Mouse (Mus musculus) adrenal gland, postnatal 14 days (tissue): ENCODE measurements around the gene Comtd1. TPM values are rescaled to one million over a fixed set of nuclear protein-coding genes. Genes with fewer than 3 reads are reported as not detected.
A peak's percentile ranks its signal among the peaks of the same experiment; 100 is the strongest.

Experiments
- DNase-seq: peaks from one replicate; pipeline ENCODE4 v3.0.0; 2021; ENCODE audit warnings: mixed read lengths
- long read RNA-seq, 2 experiments: library from polyadenylated mRNA; stranded (forward); transcript quantifications; one replicate each; pipeline ENCODE4 v2.0.0; 2021
- total RNA-seq: library from RNA; stranded (reverse); gene quantifications from 2 replicates; pipeline ENCODE4 v1.2.3, GENCODE M21; 2021

Gene Comtd1
- total RNA-seq: 36.2 and 38.0 TPM in 2 replicates
- long read RNA-seq, experiment 1, transcript Comtd1-202 (7 exons, 2,314 nt): major isoform, 28 of 40 reads
- long read RNA-seq, experiment 1, partial matches to known transcripts: 4 of 40 reads
- long read RNA-seq, experiment 1, other reads (novel, unspliced or antisense): 2 of 40 reads
- long read RNA-seq, experiment 2, transcript Comtd1-202 (7 exons, 2,314 nt): major isoform, 16 of 22 reads
- long read RNA-seq, experiment 2, partial matches to known transcripts: 1 of 22 reads
- long read RNA-seq, experiment 2, other reads (novel, unspliced or antisense): 3 of 22 reads

GRCm38 (mm10) chr14:21848166-21849154 is at the start of gene Comtd1:
Comtd1 (minus strand) TSS chr14:21848977.
- peak; percentile 96 for DNase-seq

DNA sequence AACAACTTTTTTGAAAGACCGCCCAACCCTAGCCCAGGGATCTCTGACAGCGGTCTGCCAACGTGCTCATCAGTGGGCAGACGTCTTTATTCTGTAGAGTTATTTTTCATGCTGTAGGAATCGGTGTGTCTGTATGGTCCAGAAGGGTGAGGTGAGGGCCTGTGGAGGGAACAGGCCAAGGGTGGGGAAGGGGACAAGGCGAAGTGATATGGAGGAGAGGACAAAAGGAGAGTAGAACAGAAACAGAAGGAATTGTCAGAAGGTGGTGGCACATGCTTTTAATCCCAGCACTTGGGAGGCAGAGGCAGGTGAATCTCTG is 43.5 kb upstream of the Comtd1 start:
- DNase-seq: no peak

GRCm38 (mm10) chr14:21891581-21892340 is 43.0 kb upstream of the Comtd1 start:
- DNase-seq: peak; percentile 71

DNA sequence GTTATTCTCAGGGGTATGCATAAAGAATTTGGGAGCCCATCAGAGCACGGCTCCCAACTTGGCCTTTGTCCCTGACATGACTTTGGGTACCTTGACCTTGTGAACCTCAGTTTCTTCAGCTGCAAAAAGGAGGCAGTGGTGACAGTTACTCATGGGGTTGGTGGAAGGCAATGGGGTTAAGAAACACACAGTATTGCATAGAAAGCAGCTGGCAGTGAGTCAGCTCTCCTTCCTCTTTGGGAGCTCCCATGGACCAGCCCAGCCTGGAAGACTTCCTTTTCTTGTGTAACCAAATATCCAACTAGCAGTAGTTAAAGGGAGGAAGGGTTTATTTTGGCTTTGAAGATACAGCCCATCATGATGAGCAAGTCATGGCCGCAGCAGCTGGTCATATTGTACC is 41.7 kb upstream of the Comtd1 start:
- peak; percentile 63 for DNase-seq

DNA sequence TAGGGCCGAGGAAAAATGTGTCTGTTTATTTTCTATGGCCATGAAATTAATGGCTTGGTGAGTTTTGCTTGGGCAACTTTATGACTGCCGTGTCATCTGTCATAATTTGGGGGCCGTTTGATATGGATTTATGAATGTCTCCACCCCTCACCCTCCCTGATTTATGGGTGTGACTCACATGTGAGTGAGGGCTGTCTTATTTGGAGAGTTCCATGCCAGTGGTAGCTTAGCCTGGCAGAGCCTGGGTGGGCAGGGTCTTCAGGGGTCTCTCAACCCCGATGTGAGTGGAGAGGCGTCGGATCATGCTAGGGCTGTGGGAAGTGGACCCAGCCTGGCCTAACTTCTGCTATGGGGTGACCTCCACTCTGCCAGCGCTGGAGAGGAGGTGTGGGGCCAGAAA is 18.0 kb upstream of the Comtd1 start:
- no peak for DNase-seq

DNA sequence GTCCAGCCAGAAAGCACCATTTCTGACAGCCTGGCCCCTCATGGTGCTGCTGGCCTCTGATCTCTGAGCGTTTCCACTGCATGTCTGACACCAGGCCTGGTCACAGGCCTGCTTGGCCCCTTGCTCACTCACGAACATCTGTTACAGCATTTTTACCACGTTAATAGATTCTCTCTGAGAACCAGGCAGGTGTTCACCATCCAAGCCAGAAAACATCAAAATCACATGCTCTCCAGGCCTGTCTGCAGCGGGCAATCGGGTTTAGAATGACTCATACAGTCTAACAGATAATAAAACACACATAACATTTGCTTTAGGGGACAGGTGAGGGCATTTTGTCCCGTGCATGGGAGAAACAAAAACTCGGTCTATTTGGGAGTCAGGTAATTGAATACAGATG is 17.5 kb upstream of the Comtd1 start:
- no peak for DNase-seq

DNA sequence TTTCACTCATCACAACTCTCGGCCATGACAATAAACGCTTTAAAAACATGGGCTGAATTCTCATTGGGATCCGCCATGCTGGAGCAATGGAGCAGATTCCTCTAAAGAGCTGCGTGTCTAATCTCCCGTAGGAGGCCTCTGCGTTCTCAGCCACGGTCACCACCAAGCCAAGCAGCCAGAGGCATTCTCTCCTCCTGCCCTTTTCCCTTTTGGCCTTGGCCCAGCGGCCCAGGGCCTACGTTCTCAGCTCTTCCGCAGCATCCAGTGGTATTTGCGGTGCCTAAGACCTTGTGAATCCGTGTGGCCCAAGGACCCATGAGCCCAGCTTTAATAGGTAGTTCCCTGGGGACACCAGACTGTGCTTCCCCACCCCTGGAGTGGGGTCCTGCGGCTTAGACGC is 8.1 kb upstream of the Comtd1 start:
- DNase-seq: peak; percentile 44

GRCm38 (mm10) chr14:21855961-21856360 is 7.2 kb upstream of the Comtd1 start:
- DNase-seq: no peak

DNA sequence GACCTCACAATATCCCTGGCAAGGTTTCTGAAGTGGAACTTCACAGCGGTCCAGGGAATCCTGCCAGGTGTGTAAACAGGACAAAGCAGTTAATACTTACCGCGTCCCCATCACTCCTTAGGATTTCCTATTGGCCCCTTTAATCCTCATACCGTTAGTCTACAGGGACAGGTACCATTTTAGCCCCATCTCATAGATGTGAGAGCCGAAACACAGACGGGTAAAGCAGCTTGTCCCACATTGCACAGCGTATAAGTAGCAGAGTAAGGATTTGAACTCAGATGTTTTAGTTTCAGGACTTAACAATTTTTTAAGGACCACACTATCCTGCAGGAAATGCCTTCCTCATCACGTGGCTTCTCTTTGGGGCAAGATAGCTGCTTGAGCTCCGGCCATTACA is 5.5 kb upstream of the Comtd1 start:
- no peak for DNase-seq

DNA sequence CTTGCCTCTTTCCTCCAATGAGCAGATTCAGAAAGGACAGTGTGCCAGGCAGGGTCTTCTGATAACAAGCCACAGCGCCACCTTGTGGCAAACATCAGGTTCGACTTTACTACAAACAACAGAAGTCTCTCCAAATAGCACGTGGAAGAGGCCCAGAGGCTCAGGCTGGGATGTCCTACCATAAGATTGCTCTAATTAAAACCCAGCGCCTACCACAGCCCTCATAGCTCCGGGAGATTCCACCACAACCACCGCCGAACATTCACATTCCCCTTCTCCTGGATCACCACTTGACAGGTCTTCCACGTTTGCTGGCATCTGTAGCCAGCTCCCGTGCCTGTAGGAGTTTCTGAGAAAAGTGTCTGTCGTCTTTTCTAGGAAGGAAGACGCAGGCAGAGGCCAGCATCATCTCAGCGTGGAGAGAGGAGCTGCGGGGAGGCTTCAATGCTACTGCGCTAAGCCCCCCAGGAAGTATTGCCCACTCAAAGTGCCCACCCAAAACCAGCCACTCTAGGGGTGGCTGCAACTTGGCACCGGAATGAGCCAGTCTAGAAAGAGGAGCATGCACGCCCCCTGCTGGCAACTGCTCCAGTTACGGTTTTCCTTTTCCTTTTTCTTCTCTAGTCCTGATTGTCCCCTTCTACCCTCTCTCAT is 4.8 kb upstream of the Comtd1 start:
- peak; percentile 86 for DNase-seq

- no peak for DNase-seq
These were observed 3.4 kb upstream of the Comtd1 start for GRCm38 (mm10) chr14:21851996-21852791.

- DNase-seq: no peak
These were observed 1.8 kb upstream of the Comtd1 start for GRCm38 (mm10) chr14:21850419-21851127.

GRCm38 (mm10) chr14:21849524-21850418 is 994 bp upstream of the Comtd1 start:
- no peak for DNase-seq

DNA sequence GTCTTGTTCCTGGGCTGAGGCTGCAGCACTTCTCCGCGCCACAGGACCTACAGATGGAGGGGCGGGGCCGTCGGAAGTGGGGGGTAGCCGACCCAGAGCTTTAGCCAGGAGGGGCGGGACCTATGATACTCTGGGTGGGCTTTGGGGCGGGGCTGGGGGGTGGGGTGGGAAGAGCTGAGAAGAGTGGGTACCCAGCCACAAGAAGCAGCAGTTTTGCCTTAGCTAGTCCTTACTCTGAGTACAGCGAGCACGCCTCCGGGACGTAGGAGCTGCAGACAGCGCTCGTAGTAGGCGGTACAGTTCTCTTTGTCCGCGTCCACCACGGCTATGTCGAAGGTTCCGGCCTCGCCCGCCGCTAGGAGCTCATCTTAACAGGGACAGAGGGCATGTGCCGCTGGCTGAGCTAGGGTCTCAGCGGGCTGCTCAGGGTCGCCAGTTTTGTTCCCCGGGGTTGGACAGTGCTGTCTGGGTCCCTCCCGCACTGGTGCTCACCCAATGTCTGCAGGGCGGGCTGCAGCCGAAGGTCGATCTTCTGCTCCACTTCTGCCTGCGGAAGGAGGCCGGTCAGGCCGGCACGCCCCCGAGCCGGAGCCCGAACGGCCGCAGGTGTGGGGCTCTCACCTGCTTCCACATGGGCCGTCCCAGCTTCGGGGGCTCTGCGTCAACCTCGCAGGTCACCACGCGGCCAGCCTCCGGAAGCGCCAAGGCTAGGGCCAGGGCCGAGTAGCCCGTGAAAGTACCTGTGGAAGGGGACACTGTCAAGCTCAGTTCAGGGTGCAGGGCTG is 1.2 kb downstream of the Comtd1 start:
- peak; percentile 66 for DNase-seq

DNA sequence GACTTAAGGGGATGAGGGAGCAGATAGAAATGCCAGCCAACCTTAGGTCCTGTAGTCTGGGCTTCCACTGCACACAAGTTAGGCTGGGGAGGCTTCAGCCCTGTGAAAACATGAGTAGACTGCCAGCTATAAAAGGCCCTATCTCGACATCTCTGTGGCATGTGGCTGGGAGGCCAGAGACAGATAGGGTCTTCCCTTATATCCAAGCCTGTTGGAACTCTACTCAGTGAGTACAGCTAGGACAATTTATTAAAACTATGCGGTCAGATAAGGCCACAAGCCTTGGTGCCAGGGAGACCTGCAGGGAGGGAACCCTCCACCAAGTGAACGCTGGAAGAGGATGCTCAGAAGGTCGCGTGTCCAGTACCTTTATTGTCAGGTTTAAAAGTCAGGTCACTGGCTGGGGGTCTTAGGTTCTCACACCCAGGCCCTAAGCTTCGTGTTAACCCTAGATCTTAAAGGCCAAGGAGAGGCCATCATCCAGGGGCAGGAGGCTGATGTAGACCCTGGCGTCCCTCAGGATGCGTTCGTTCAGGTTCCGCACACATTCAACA is 1.9 kb downstream of the Comtd1 start:
- DNase-seq: no peak

DNA sequence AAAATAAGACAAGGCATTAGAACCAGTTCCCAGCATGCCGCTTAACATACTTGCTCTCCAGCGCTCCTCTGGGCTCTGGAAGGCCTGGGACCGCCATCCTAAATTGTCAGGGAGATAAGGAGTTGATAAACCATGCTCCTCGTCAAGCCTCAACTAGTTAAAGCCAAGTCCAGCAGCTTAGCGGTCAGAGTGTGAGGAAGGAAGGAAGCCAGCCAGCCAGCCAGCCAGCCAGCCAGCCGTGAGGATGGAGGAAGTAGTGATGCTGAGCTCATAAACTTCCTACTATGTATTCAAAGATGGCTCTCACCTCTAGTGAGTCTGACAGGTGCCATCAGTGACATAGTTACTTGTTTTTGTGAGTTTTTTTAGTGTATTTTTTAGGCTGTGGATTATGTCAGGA is 5.5 kb downstream of the Comtd1 start:
- DNase-seq: no peak

DNA sequence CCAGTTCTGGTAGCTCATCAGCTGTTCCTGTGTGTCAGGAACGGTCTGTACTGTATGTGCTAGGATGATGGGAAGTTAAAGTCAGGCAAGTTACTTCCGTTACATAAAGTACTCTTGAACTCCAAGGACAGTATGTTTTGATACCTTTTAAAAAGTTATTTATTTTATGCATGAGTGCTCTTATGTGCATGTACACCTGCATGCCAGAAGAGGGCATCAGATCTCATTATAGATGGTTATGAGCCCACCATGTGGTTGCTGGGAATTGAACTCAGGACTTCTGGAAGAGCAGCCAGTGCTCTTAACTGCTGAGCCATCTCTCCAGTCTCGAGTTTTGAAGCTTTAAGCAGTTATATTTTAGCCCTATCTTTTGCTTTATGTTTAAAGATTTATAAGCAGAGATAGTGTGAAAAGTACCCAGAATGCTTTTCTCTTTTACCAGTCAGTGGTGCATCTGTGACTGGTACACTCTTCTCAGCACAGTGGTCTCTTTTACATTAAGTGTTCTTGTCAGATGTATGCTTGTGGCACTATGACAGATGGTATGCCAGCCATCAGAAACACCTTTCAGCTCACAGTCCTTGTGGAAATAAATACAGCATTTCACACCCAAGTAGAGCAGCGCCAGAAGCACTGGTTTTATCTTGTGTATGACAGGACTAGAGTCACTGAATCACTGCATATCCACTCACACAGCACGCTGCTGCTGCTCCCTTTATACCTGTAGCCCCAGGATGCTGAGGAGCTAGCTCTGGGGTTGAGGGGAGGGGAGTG is 6.8 kb downstream of the Comtd1 start:
- DNase-seq: no peak
